Mouse (Mus musculus) kidney, adult 11 months (tissue): ENCODE measurements at regions not wholly inside any gene's neighbourhood (a gene's known extent, or its start where the extent isn't known, plus 50 kb on each side); places are given as distances from the start of the nearest gene placed in this dataset.
"Not testable (repeated sequence)": the region's sequence is repeated elsewhere in the genome, so short reads cannot be mapped to it uniquely, and the experiment has no call there.

Experiments used
- DNase-seq: peaks from one replicate; pipeline ENCODE4 v3.0.0; 2022

GRCm38 (mm10) chr11:52460190-52460780, 64.1 kb downstream of the 9530068E07Rik start:
- DNase-seq = peak; percentile 11

GRCm38 (mm10) chr11:52471128-52471527, 74.9 kb downstream of the 9530068E07Rik start:
- not testable (repeated sequence) for DNase-seq

GRCm38 (mm10) chr11:52480111-52480510, 83.9 kb downstream of the 9530068E07Rik start:
- not testable (repeated sequence) for DNase-seq

GRCm38 (mm10) chr11:52480694-52481093, 84.5 kb downstream of the 9530068E07Rik start:
- not testable (repeated sequence) for DNase-seq

GRCm38 (mm10) chr11:52483534-52483933, 87.3 kb downstream of the 9530068E07Rik start:
- DNase-seq = not testable (repeated sequence)

- DNase-seq = not testable (repeated sequence)
Measured at GRCm38 (mm10) chr11:52488538-52488937, 92.3 kb downstream of the 9530068E07Rik start.

GRCm38 (mm10) chr11:52493336-52493735, 97.1 kb downstream of the 9530068E07Rik start:
- peak; percentile 30 for DNase-seq

GRCm38 (mm10) chr11:52496908-52497307, 100.7 kb downstream of the 9530068E07Rik start:
- no peak for DNase-seq

- no peak for DNase-seq
Measured at GRCm38 (mm10) chr11:52502759-52503365, 106.6 kb downstream of the 9530068E07Rik start.

- DNase-seq = no peak
Measured at GRCm38 (mm10) chr11:52511831-52512297, 115.6 kb downstream of the 9530068E07Rik start.

- DNase-seq = no peak
Measured at GRCm38 (mm10) chr11:52517330-52517729, 121.1 kb downstream of the 9530068E07Rik start.

GRCm38 (mm10) chr11:52519877-52520276, 123.6 kb downstream of the 9530068E07Rik start:
- no peak for DNase-seq

GRCm38 (mm10) chr11:52521879-52522278, 125.7 kb downstream of the 9530068E07Rik start:
- no peak for DNase-seq

GRCm38 (mm10) chr11:52522384-52522783, 126.2 kb downstream of the 9530068E07Rik start:
- DNase-seq = no peak

GRCm38 (mm10) chr11:52523191-52523590, 127.0 kb downstream of the 9530068E07Rik start:
- DNase-seq = no peak

GRCm38 (mm10) chr11:52523671-52524070, 127.4 kb downstream of the 9530068E07Rik start:
- no peak for DNase-seq

GRCm38 (mm10) chr11:52525446-52525845, 129.2 kb downstream of the 9530068E07Rik start:
- DNase-seq = no peak

GRCm38 (mm10) chr11:52526306-52526705, 130.1 kb downstream of the 9530068E07Rik start:
- no peak for DNase-seq

GRCm38 (mm10) chr11:52533379-52533778, 137.2 kb downstream of the 9530068E07Rik start:
- DNase-seq = no peak

GRCm38 (mm10) chr11:52534586-52534985, 138.4 kb downstream of the 9530068E07Rik start:
- no peak for DNase-seq

- DNase-seq = no peak
Measured at GRCm38 (mm10) chr11:52536211-52536610, 140.0 kb downstream of the 9530068E07Rik start.

- DNase-seq = no peak
Measured at GRCm38 (mm10) chr11:52536841-52537240, 140.6 kb downstream of the 9530068E07Rik start.

GRCm38 (mm10) chr11:52537819-52538435, 141.7 kb downstream of the 9530068E07Rik start:
- DNase-seq = no peak

- DNase-seq = no peak
Measured at GRCm38 (mm10) chr11:52541210-52541609, 145.0 kb downstream of the 9530068E07Rik start.
